Mouse (Mus musculus): ENCODE results near the gene Cntn5. TPM values are rescaled to one million over a fixed set of nuclear protein-coding genes. Genes with fewer than 3 reads are reported as not detected.

Gene Cntn5
- total RNA-seq, 4 experiments from 2014 or later = 10.5 to 15.0 (median 13.5) TPM

- DNase-seq (ENCODE audit: low spot score in 2 of 2) = no peak
Observed at GRCm38 (mm10) chr9:9944872-9945271, 959.7 kb downstream of the Cntn5 start.

DNA sequence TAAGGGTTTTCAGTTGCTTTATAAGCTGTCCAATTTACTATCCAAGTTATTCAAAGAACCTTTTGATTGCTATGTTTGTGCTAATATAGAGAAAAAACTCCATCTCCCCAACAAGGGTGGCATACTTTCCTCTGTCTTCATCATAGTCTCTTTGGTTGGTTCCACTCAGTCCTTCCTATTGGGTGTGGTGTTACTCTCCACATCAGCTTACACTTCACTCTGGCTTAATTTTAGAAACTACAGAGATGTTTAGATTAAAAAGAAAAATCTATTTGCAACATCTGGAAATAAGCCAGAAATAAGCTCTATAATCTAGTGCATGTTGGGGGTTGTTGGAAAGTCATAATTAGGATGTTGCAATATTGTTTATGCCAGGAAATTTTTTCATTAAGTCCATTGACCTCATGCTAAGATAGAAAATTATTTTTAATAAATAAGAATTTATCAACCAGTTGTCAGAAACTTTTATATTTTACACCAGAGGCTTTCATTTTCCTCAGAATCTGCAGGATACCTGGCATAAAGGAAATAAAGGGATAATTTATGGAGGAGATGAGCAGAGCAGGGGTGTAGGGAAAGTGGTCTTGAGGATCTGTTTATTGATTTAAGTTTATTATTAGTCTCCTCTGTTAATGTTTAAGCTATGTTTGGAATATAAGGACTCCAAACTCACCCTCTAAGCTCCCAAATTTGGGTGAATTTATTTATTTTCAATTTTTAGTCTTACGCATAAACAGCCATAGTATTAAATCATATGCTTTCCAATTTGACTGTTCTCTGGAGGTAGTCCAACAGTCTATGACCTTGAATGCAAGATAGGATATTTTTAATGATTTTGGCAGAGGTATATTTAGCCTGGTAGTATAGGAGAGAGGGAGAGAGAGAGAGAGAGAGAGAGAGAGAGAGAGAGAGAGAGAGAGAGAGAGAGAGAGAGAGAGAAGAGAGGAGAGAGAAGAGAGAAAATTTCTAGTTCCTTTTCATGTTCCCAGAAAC, 966.8 kb downstream of the Cntn5 start:
- DNase-seq (ENCODE audit: low spot score in 2 of 2) = no peak

DNA sequence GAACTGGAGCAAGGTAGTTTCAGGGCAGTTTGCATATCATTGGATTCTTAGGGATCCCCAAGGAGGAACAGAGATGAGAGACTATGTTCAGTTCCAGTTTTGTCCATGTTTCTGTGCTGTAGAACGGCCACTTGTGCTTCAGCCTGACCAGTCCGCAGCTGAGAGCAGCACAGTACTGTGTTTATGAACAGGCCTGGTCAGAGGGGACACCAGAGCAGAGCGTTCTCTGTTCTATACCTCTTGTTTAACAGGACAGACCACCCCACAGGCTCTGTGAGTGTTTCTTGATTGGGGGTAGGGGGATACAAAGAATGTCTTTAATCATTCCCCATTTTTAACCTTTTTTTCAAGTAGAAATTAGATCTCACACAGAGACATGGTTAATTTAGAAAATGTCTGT, 984.0 kb downstream of the Cntn5 start:
- no peak for DNase-seq (ENCODE audit: low spot score in 2 of 2)

- DNase-seq (ENCODE audit: low spot score in 2 of 2) = peak; percentile 75 to 78
Observed at GRCm38 (mm10) chr9:9899070-9899469, 1005.5 kb downstream of the Cntn5 start.

DNA sequence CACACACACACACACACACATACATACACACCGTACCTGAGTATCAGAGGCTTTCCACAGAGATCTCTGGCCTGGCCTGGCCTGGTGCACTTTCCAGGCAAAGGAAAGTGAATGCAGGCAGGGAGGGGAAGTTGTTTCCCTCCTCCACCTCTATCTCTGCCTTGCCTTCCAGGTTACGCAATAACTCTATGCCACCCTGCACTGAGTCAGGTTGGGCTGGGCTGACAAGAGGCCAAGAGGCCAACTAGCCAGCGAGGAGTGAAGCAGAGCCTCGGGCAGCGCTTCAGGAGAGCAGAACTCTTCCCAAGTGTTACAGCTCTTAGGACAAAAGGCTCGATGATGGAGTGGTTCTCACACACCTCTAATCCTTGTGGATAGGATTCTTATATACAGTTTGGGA, 1018.4 kb downstream of the Cntn5 start:
- no peak for DNase-seq (ENCODE audit: low spot score in 2 of 2)

DNA sequence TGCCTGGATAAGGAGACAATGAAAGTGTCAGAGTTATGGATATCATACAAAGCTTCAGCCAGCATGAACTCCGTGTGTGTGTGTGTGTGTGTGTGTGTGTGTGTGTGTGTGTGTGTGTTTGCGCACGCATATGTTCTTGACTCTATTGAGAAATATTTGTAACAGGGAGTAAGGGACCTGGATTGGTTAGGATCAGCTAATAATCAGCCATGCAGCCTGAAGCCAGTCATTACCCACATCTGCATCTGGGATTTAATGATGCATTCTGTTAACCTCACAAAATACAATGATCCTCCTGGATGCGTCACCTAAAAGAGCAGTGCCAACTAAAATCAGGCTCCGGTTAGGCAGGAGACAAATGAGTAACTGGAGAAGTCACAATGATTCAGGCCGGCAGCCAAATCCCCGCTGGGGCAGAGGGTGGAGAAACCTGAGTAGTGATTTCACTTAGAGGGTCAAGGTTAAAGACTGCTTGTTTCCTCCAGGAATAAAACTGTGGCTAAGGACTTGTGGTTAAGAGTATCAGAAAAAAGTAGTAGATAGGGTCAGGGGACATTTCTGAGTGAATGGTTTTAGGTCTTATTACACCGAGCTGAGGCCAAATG, 1021.7 kb downstream of the Cntn5 start:
- DNase-seq (ENCODE audit: low spot score in 2 of 2) = no peak

GRCm38 (mm10) chr9:9872112-9873035, 1032.2 kb downstream of the Cntn5 start:
- DNase-seq (ENCODE audit: low spot score in 2 of 2) = no peak

- no peak for DNase-seq (ENCODE audit: low spot score in 2 of 2)
Observed at GRCm38 (mm10) chr9:9860631-9861030, 1043.9 kb downstream of the Cntn5 start.

DNA sequence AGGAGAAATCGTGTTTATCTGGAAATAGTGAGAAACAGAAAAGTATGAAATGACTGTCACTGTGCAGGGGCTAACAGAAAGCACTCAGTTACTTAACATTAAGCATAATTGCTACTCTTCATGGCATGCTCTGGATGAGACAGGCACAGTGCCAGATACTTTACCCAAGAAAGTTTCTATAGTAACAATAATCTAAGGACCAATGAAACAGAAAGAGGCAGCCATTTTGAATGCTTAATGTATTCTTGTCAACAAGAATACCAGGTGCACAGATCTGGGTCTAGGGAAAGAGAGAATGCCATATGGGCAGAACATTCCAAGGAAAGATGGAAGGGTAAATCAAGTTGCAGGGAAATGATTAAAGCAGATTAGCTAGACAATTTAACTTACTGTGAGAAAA, 1045.3 kb downstream of the Cntn5 start:
- DNase-seq (ENCODE audit: low spot score in 2 of 2) = no peak

DNA sequence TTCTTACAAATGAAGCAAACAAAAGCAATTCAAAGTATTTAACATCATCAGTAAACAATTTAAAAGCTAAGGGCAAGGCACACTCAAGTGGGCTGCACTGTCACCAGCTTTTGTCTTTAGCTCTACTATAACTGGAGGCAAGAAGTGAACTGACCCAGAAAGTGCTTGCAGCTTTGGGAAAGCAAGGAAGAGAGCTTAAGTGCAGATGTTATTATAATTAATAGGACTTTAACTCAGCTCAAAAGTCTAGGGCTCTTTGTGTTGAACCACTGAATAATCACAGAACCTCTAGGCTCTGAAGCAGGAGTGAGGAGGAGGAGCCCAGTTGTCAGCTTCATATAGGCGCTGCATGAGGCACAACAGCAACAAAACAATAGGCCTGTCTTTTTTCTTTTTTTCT, 1049.8 kb downstream of the Cntn5 start:
- no peak for DNase-seq (ENCODE audit: low spot score in 2 of 2)

- no peak for DNase-seq (ENCODE audit: low spot score in 2 of 2)
Observed at GRCm38 (mm10) chr9:9830231-9830630, 1074.3 kb downstream of the Cntn5 start.

DNA sequence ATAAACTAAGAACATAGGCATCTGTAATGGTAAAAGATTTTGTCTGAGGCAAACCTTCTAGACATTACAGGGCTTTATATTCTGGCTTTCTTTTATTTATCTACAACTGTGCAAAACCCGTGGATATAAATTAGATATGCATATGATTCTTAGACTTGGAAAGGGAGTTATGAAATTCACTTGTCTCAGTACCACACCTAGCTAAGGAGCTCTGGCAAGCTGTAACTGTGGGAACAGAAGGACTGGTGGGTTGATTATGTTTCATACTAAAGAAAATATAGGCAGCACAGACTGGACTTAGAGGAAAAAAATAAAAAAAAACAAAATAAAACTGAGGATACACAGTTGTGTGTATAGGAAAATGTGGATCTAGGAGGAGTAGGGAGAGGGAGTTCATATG, 1084.6 kb downstream of the Cntn5 start:
- no peak for DNase-seq (ENCODE audit: low spot score in 2 of 2)

DNA sequence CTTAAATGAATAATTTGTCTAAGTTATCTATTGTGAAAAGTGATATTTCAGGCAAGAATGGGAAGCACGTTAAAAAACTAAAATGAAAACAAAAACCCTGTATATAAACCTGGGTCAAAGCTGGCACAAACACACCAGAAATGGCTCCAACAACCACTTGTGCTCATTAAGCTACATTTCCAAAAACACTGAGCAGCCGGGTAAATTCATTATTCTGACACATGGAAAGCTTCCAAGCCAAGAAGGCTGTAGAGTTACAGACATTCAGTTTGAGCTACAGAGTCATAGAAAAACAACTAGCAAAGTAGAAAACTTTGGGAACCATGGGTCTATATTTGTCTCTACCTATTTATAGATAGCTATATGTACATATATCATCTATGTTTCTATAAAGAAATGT, 1087.1 kb downstream of the Cntn5 start:
- peak in 1 of 2 experiments; percentile 10 for DNase-seq (ENCODE audit: low spot score in 2 of 2)

DNA sequence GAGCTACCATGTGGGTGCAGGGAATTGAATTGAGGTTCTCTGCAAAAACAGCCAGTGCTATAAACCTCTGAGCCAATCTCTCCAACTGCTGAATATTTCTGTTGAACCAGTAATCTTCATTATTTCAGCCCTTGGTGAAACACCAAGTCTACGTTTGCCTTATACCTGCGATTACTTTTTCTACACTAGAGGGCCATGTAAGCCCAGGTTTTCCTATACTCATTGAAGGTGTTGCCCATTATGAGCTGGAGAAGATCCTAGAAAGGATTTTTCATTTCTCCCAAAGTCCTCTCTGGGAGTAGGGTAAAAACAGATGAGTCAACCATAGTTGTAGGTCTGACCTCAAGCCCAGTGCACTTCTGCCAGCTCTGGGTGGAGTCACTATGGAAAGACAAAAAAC, 1105.0 kb downstream of the Cntn5 start:
- no peak for DNase-seq (ENCODE audit: low spot score in 2 of 2)

DNA sequence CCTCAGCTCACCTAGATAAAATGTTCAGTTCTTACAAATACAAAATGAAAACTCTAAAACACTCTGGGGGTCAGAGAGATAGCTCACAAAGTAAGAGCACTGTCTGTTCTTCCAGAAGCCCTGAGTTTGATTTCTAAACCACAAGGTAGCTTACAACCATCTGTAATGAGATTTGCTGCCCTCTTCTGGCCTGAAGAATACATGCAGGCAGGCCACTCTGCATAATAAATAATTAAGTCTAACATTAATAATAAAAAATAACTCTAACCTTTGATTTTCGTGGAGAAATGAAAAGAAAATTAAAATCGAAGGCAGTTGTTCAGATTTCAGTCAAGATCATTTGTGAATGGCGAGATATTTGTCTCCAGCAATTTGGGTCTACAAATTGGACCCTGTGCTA, 1120.9 kb downstream of the Cntn5 start:
- DNase-seq (ENCODE audit: low spot score in 2 of 2) = no peak

- no peak for DNase-seq (ENCODE audit: low spot score in 2 of 2)
Observed at GRCm38 (mm10) chr9:9781157-9781884, 1123.3 kb downstream of the Cntn5 start.

- no peak for DNase-seq (ENCODE audit: low spot score in 2 of 2)
Observed at GRCm38 (mm10) chr9:9779646-9780045, 1124.9 kb downstream of the Cntn5 start.

DNA sequence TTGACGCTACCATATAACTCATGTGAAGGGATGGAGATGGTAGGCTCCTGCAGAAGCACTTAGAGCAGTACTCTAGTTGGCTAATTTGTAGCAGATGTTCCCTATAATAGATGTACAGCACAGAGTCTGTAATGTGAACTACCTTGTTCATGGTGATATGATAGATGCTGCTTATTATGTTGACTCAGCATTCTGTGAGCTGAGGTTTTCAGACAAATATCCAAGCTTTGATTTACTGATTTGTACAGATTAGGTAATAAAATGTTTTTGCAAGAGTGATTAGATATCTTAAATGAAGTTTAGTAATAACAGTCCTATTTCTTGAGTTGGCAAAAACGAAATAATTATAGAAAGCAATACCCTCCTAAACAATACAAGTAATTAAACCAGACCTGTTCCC, 1133.8 kb downstream of the Cntn5 start:
- no peak for DNase-seq (ENCODE audit: low spot score in 2 of 2)

DNA sequence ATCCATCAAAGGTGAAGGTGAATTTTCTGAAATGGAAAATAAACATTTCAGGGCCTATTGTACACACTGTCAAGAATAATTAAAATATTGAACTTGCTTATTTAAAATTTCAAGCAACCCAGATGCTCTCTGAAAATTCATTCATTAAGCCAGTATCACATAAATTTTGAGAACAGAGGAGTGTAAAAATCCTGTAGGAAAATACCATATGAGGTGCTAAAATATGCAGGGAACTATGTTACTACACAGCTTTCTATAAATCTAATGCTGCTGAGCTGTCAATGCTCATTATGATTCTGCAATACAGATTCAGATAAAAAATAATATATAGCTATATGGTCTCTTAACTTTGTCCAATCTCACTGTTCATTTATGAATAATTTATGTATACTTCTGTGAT, 1134.9 kb downstream of the Cntn5 start:
- no peak for DNase-seq (ENCODE audit: low spot score in 2 of 2)

GRCm38 (mm10) chr9:9718145-9718544, 1186.4 kb downstream of the Cntn5 start:
- DNase-seq (ENCODE audit: low spot score in 2 of 2) = no peak

DNA sequence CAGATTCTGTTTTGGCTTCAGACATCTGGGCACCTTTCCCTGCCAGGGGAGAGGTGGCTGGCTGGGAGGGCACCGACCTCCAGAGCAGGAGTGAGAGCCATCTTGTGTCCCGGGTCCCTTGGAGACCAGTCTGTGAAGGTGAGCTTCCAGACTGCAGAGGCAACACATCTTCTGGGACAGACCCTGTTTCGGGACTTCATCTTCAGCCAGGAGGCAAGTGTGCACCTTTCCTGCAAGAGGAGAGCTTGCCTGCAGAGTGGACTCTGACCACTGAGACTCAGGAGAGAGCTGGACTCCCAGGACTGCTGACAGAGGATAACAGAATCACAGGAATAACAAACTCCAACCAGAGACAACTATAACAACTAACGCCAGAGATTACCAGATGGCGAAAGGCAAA, 1195.9 kb downstream of the Cntn5 start:
- DNase-seq (ENCODE audit: low spot score in 2 of 2) = no peak

All from layer of hippocampus, adult 8-10 months (tissue).